Mouse (Mus musculus): ENCODE measurements around the gene Rasgrf1.

DNA sequence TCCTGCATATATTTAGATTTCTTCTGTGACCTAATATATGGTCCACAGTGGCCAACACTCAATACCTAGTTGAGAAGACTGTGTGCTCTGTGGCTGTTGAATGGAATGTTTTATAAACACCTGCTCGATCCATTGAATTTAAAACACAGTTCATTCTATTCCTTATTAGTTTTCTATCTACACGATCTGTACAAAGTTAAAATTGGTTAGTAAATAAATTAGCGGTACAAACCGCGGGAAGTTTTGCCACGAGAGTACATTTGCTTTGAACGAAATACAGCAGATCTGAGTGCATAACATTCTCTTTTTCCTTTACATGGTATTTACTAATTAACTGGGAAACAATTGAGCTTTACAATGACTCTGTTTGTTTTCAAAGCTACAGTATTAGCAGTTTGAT is 27.1 kb upstream of the Rasgrf1 start:
- no peak for TF ChIP-seq CTCF (conservative IDR thresholded peaks at IDR 0.05; ENCODE audit: low read length)
- TF ChIP-seq POU5F1 (IDR thresholded peaks at IDR 0.05; ENCODE audit: borderline replicate concordance, low read length), result no peak
- TF ChIP-seq NANOG (IDR thresholded peaks at IDR 0.05; ENCODE audit: borderline replicate concordance, low read length), result no peak

Measured in E14TG2a.4 (cell line).